Mouse (Mus musculus) liver, embryonic 14.5 days (tissue): ENCODE data around the gene Alkbh7. TPM values are rescaled to one million over a fixed set of nuclear protein-coding genes. Genes with fewer than 3 reads are reported as not detected.

Experiments used
- ATAC-seq: fragments of 200-750 bp; cut with Nextera tagmentation; 2 replicates; pipeline ENCODE4 v1.8.0; 2017; ENCODE audit warnings: moderate number of reproducible peaks, mild to moderate bottlenecking, moderate library complexity; ENCODE audit not compliant: insufficient read depth
- DNase-seq, 3 experiments: peaks; one replicate each; pipeline ENCODE4 v3.0.0-alpha.2; 2012 to 2013; ENCODE audit warnings: low read depth in 3 of 3, low spot score in 3 of 3
- H3K27ac ChIP-seq: fragments of 300-500 bp; sonication (generic); 2 replicates; pipeline ENCODE4 v1.5.1; 2014; ENCODE audit warnings: moderate library complexity, mild to moderate bottlenecking, control low read depth, inconsistent platforms
- H3K27me3 ChIP-seq: fragments of 300-500 bp; sonication (generic); 2 replicates; pipeline ENCODE4 v1.6.1; 2014; ENCODE audit warnings: mild to moderate bottlenecking, low read length, moderate library complexity; ENCODE audit not compliant: control insufficient read depth, insufficient read depth
- H3K36me3 ChIP-seq: fragments of 300-500 bp; sonication (generic); replicated peaks from 2 replicates; pipeline ENCODE4 v1.6.1; 2014; ENCODE audit warnings: low read depth; ENCODE audit not compliant: control insufficient read depth, insufficient read depth
- H3K4me1 ChIP-seq, 2 experiments: fragments of 200-500 bp in 1 of 2; fragments of 300-500 bp in 1 of 2; sonication (generic) in 1 of 2; replicated peaks; 2 replicates each; pipeline ENCODE4 v1.6.1; 2012 to 2014; ENCODE audit warnings: antibody characterized with exemption in 1 of 2, inconsistent platforms in 1 of 2, low read length in 1 of 2; ENCODE audit not compliant: control insufficient read depth in 2 of 2, insufficient read depth in 2 of 2
- H3K4me2 ChIP-seq: fragments of 300-500 bp; sonication (generic); 2 replicates; pipeline ENCODE4 v1.6.1; 2014; ENCODE audit warnings: low read depth, mild to moderate bottlenecking, control low read depth, moderate library complexity
- H3K4me3 ChIP-seq, 2 experiments: fragments of 200-500 bp in 1 of 2; fragments of 300-500 bp in 1 of 2; sonication (generic) in 1 of 2; 2 replicates each; pipeline ENCODE4 v1.5.1; 2012 to 2014; ENCODE audit warnings: low read depth in 2 of 2, low read length in 2 of 2, mild to moderate bottlenecking in 2 of 2, control low read depth in 1 of 2, inconsistent platforms in 1 of 2, moderate library complexity in 1 of 2; ENCODE audit not compliant: insufficient read depth in 1 of 2
- H3K9ac ChIP-seq: fragments of 300-500 bp; sonication (generic); replicated peaks from 2 replicates; pipeline ENCODE4 v1.6.1; 2014; ENCODE audit warnings: mild to moderate bottlenecking, control low read depth, moderate library complexity
- H3K9me3 ChIP-seq: fragments of 300-500 bp; sonication (generic); 2 replicates; pipeline ENCODE4 v1.6.1; 2016; ENCODE audit warnings: low read length, mixed read lengths; ENCODE audit not compliant: control insufficient read depth
- CTCF ChIP-seq: IDR thresholded peaks from 2 replicates; pipeline ENCODE4 v1.5.1; 2016; ENCODE audit warnings: antibody characterized with exemption, low read depth, control low read depth
- EP300 ChIP-seq: IDR thresholded peaks from 2 replicates; pipeline ENCODE4 v1.6.1; 2016; ENCODE audit warnings: antibody characterized with exemption, low read depth
- WGBS: fragments of 180-500 bp; shearing (Covaris S2); extraction: QIAGEN DNeasy Blood & Tissue Kit; methylation state at CpG from one replicate; pipeline ENCODE4 v1.1.7; 2014; ENCODE audit not compliant: insufficient replicate concordance; 5-methylcytosine and 5-hydroxymethylcytosine counted together
- polyA plus RNA-seq, 2 experiments: library from polyadenylated mRNA; depleted of rRNA in 1 of 2; stranded (reverse) in 1 of 2; unstranded in 1 of 2; fragments of >200 nt; fragmentation: Nextera tagmentation in 1 of 2; extraction: Ambion mirVana in 1 of 2; gene quantifications; 2 replicates each; pipeline versions ENCODE4 v1.2.1 to v1.2.3; 2012 to 2014

Alkbh7 gene
- polyA plus RNA-seq, 2 experiments, result 12.1 to 15.4 TPM

DNA sequence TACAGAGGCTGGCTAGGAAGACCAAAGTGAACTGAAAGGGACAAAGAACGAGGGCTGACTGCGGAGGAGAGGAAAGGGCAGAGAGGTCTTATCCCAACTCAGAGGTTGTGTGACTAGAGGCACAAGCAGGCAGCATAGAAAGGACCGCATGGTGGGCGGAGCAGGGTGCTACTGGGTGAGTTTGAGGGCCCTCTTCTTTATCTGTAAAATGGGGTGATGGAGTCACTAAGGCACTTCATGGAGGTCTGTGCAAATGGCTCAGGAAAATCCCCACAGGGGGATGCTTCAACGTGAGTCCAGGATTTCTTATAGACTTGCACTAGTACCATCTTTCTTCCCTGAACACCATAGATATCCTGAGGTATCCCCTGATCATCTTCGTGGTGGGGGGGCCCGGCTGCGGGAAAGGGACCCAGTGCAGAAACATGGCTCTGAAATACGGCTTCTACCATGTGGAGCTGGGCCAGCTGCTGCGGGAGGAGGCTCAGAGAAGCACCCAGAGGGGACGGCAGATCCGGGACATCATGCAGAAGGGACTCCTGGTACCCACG, 15.2 kb downstream of the Alkbh7 start:
- WGBS, result 66% methylated on average over 13 of the region's 13 CpGs
- peak overlapping the region; percentile 81; the same call in 1 of the 2 replicates for H3K9ac ChIP-seq

DNA sequence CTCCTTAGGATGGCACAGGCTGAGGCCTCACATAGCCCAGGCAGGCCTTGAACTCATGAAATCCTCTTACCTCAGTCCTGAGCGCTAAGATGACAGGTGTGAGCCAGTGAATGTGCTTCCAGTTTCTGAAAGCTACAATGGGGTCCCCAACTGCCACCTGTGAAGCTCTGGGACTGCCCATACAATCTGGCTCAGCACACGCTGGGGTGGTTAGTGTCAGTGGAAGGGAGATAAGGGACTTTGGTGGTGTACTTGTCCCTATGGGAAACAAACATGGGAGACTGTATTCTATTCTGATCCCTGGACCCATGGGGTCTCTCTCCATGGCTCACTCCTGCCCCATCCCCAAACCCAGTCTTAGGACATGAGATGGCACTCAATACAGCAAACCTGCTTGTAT, 22.6 kb downstream of the Alkbh7 start:
- H3K27me3 ChIP-seq, result no peaks in the 10 kb centered on the region
- H3K27ac ChIP-seq, result peak overlapping the region; percentile 80
- no peaks in the 10 kb centered on the region for H3K9me3 ChIP-seq
- ATAC-seq (peak; percentile 82), DNase-seq (peak in 2 of 3 experiments; percentile 65 to 66)
- no peak overlapping the region for H3K4me3 ChIP-seq
- H3K4me2 ChIP-seq, result peak overlapping the region; percentile 23
- peaks cover 13 to 23% of the 10 kb centered on the region in 2 experiments for H3K4me1 ChIP-seq
- H3K9ac ChIP-seq, result peak overlapping the region; percentile 43
- TF ChIP-seq CTCF (no peak), EP300 (peak; percentile 91)
- 18% methylated on average over 2 of the region's 2 CpGs for WGBS
- peaks cover 31% of the 10 kb centered on the region for H3K36me3 ChIP-seq

More for the DNA sequence above, 15.2 kb downstream of the Alkbh7 start:
- peaks cover 16% of the 10 kb centered on the region for H3K36me3 ChIP-seq
- H3K9me3 ChIP-seq, result no peaks in the 10 kb centered on the region
- peaks cover 17 to 21% of the 10 kb centered on the region in 2 experiments for H3K4me1 ChIP-seq
- H3K27ac ChIP-seq, result peak overlapping the region; percentile 84
- ATAC-seq, result no peak
- DNase-seq, result no peak
- peak overlapping the region; percentile 90 for H3K4me2 ChIP-seq
- peak overlapping the region; percentile 73 to 77 for H3K4me3 ChIP-seq
- TF ChIP-seq CTCF (no peak), EP300 (no peak)
- H3K27me3 ChIP-seq, result no peaks in the 10 kb centered on the region

DNA sequence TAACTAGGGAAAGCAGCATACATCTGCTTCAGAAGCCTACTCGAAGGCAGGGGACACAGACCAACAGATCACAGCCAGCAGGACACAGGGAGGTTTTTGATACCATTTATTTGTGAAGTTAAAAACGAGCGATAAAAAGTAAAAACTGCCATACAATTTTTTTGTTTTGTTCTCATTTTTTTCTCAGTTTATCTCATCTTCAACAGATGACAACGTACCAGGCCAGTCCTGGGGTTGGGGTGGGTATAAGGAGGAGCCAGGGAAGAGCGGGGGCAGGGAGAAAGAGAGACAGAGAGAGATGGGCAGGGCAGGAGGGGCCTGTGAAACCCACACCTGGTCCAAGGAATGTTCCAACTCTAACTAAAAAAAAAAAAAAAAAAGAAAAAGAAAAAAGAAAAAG, 23.8 kb downstream of the Alkbh7 start:
- Histone ChIP-seq H3K36me3 (peaks cover 44% of the 10 kb centered on the region), H3K4me2 (no peak overlapping the region), H3K9me3 (no peaks in the 10 kb centered on the region), H3K27me3 (no peaks in the 10 kb centered on the region), H3K9ac (no peak overlapping the region), H3K27ac (peak overlapping the region; percentile 80), H3K4me3 (no peak overlapping the region), H3K4me1 (peaks cover 13 to 23% of the 10 kb centered on the region in 2 experiments)
- 30% methylated on average over 5 of the region's 5 CpGs for WGBS
- peak; percentile 40; the same call in 1 of the 2 replicates for ATAC-seq
- TF ChIP-seq CTCF, result no peak
- no peak for TF ChIP-seq EP300
- no peak for DNase-seq

DNA sequence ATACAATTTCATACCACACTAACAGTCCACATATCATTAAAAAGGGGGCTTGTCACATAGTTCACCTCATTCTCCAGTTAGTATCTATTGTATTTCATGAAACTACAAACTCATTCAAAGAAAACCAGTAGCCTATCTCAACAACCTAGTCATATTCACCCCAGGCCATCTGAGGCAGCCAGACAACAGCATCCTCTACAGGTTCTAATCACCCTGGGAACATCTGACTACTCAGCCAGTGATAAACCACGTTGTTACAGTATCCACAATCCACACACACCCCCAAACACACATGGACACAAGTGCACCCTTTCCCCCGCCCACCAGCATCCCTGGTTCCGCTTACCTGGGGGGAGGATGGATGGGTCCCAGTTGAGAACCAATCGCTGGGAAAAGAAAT, 30.3 kb downstream of the Alkbh7 start:
- Histone ChIP-seq H3K9ac (no peak overlapping the region), H3K4me2 (no peak overlapping the region)
- DNase-seq, result no peak

DNA sequence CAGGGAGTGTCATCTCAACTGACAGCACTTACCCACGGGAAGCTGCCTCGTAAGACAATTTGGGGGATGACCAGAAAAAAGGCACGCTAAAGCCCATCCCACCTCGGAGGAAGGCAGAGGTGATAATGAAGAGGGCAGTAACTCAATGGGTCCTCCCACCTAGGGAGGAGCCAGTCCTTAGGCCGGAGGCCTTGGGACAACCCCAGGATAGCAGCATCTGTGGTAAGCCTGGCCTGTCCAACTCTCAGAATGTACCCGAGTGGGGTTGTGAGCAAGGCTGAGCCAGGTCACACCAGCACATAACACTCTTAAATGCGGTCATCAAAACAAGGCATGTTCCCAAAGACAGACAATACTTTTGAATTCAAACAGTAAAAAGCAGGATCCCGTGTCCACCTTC, 32.6 kb downstream of the Alkbh7 start:
- Histone ChIP-seq H3K27ac (peak overlapping the region; percentile 28), H3K4me3 (peak overlapping the region; percentile 90 to 97), H3K36me3 (peaks cover 42% of the 10 kb centered on the region), H3K4me2 (peak overlapping the region; percentile 98), H3K9me3 (no peaks in the 10 kb centered on the region), H3K4me1 (peaks cover 23 to 29% of the 10 kb centered on the region in 2 experiments), H3K9ac (peak overlapping the region; percentile 86), H3K27me3 (no peaks in the 10 kb centered on the region)
- 15% methylated on average over 8 of the region's 8 CpGs for whole genome bisulfite sequencing
- no peak for ATAC-seq
- no peak for TF ChIP-seq EP300
- TF ChIP-seq CTCF, result no peak
- peak; percentile 63 to 68 (median 66) for DNase-seq

More for the DNA sequence above, 30.3 kb downstream of the Alkbh7 start:
- Histone ChIP-seq H3K27ac (no peak overlapping the region), H3K4me1 (peaks cover 22 to 26% of the 10 kb centered on the region in 2 experiments), H3K36me3 (peaks cover 65% of the 10 kb centered on the region), H3K9me3 (no peaks in the 10 kb centered on the region), H3K27me3 (no peaks in the 10 kb centered on the region), H3K4me3 (no peak overlapping the region)
- no peak for ATAC-seq
- TF ChIP-seq EP300 (peak; percentile 57), CTCF (no peak)
- WGBS, result 59% methylated on average over 4 of the region's 4 CpGs
